In genomic region chr9:107626844-107627277, GRCm38 (mm10) we compare ENCODE assay signal across 8 mouse cellular contexts. TPM values are rescaled to one million over a fixed set of nuclear protein-coding genes. Genes with fewer than 3 reads are reported as not detected.
DNase-seq lines count a peak whose midpoint lies in the region; ATAC-seq and TF ChIP-seq lines count a peak whose summit lies in the region.

No protein-coding gene starts in this region.

- no peaks in the 10 kb centered on the region for H3K27me3 ChIP-seq in hindbrain, embryonic 13.5 days

- H3K27ac ChIP-seq in hindbrain, embryonic 13.5 days, result peak overlapping the region; percentile 97
- peak overlapping the region; percentile 79 for H3K27ac ChIP-seq in left cerebral cortex, adult 2 months
- peak overlapping the region; percentile 78 for H3K27ac ChIP-seq in macrophage

- ATAC-seq in cerebellum, adult (ENCODE audit: insufficient number of reproducible peaks, low FRiP score, low TSS enrichment), result no peak
- ATAC-seq in hindbrain, embryonic 13.5 days (ENCODE audit: low FRiP score), result peak; percentile 59

- H3K4me1 ChIP-seq in hindbrain, embryonic 13.5 days (replicated peaks), result peaks cover 83% of the 10 kb centered on the region

- peak overlapping the region; percentile 14; the same call in 1 of the 2 replicates for H3K4me3 ChIP-seq in hindbrain, embryonic 13.5 days
- H3K4me3 ChIP-seq in left cerebral cortex, adult 2 months, result no peak overlapping the region
- H3K4me3 ChIP-seq in macrophage (ENCODE audit: inconsistent target), result no peak overlapping the region

- peaks cover 100% of the 10 kb centered on the region for H3K79me2 ChIP-seq in macrophage (ENCODE audit: inconsistent target)

- DNase-seq in cerebellum, adult 11 months, result peak; percentile 74
- peak; percentile 94 to 95 for DNase-seq in cerebellum, postnatal 10 days
- DNase-seq in frontal cortex, postnatal 14 days (ENCODE audit: low spot score in 2 of 2), result peak; percentile 69 to 74
- peak; percentile 77 to 79 for DNase-seq in left cerebral cortex, adult 2 months (ENCODE audit: extremely low spot score in 1 of 2, low spot score in 2 of 2)
- peak; percentile 71 to 75 for DNase-seq in right cerebral cortex, adult 2 months (ENCODE audit: low spot score in 2 of 2)

- H3K9me3 ChIP-seq in hindbrain, embryonic 13.5 days, result no peaks in the 10 kb centered on the region

- peak; percentile 87 for TF ChIP-seq CTCF in left cerebral cortex, adult 2 months (IDR thresholded peaks at IDR 0.05)

- WGBS in hindbrain, embryonic 13.5 days, result 0% methylated on average over 2 of the region's 2 CpGs
- 5% methylated on average over 2 of the region's 2 CpGs for WGBS in macrophage (ENCODE audit: missing documents)

- intact Hi-C loops in left cerebral cortex, adult 2 months (cut with DNase I), result loop anchor here (1.0 kb wide), 1 partner anchor 17 kb away; no protein-coding TSS in a partner anchor

- H3K9ac ChIP-seq in hindbrain, embryonic 13.5 days, result peak overlapping the region; percentile 94

- H3K36me3 ChIP-seq in hindbrain, embryonic 13.5 days, result peaks cover 15% of the 10 kb centered on the region; the same call in 1 of the 2 replicates
- peaks cover 8% of the 10 kb centered on the region; the same call in 1 of the 2 replicates for H3K36me3 ChIP-seq in macrophage (ENCODE audit: inconsistent target)

- H3K4me2 ChIP-seq in hindbrain, embryonic 13.5 days, result peak overlapping the region; percentile 95

RNA-seq across cellular contexts. Expression of gene Gnai2, which starts 8.3 kb away (rescaled TPM):
- polyA plus RNA-seq in hindbrain, embryonic 13.5 days (2015; fragmentation: Nextera tagmentation; extraction: Ambion mirVana), result 335 and 338 TPM in 2 replicates
- 100 to 1,000 TPM; 201 to 213 TPM for total RNA-seq in left cerebral cortex, adult 2 months (2021)
- total RNA-seq in macrophage (2018; cell fraction: chromatin; rRNA removed), result 100 to 1,000 TPM in 23 of 26 experiments, 10 to 100 TPM in 3; 71.0 to 453 (median 221) TPM
- 100 to 1,000 TPM; 541 to 697 (median 633) TPM for total RNA-seq in macrophage (2018; cell fraction: cytosol; rRNA removed)
- total RNA-seq in macrophage (2018; cell fraction: nucleus; rRNA removed), result 100 to 1,000 TPM; 118 to 431 (median 271) TPM
- polyA plus RNA-seq in macrophage (2018), result 624 to 802 TPM (median 682 TPM) in 3 replicates

RNA-seq across cellular contexts. Expression of gene Sema3b, which starts 17.8 kb away (rescaled TPM):
- polyA plus RNA-seq in hindbrain, embryonic 13.5 days (2015; fragmentation: Nextera tagmentation; extraction: Ambion mirVana), result 3.4 and 4.2 TPM in 2 replicates
- total RNA-seq in left cerebral cortex, adult 2 months (2021), result 1 to 10 TPM; 3.3 to 4.1 TPM
- 1 to 10 TPM in 3 of 26 experiments, under 1 TPM in 14, not detected in 9; 0.17 to 2.2 (median 0.60) TPM for total RNA-seq in macrophage (2018; cell fraction: chromatin; rRNA removed)
- under 1 TPM in 3 of 26 experiments, not detected in 23; 0.03 to 0.14 (median 0.06) TPM for total RNA-seq in macrophage (2018; cell fraction: cytosol; rRNA removed)
- total RNA-seq in macrophage (2018; cell fraction: nucleus; rRNA removed), result 1 to 10 TPM in 1 of 26 experiments, under 1 TPM in 4, not detected in 21; 0.11 to 1.0 (median 0.30) TPM
- polyA plus RNA-seq in macrophage (2018), result not detected in 3 replicates

RNA-seq across cellular contexts. Expression of gene Ifrd2, which starts 39.4 kb away (rescaled TPM):
- 11.8 and 14.1 TPM in 2 replicates for polyA plus RNA-seq in hindbrain, embryonic 13.5 days (2015; fragmentation: Nextera tagmentation; extraction: Ambion mirVana)
- 10 to 100 TPM; 10.5 to 10.9 TPM for total RNA-seq in left cerebral cortex, adult 2 months (2021)
- 10 to 100 TPM in 7 of 26 experiments, 1 to 10 TPM in 19; 2.6 to 17.1 (median 7.9) TPM for total RNA-seq in macrophage (2018; cell fraction: chromatin; rRNA removed)
- total RNA-seq in macrophage (2018; cell fraction: cytosol; rRNA removed), result 10 to 100 TPM in 1 of 26 experiments, 1 to 10 TPM in 25; 3.3 to 10.4 (median 6.3) TPM
- total RNA-seq in macrophage (2018; cell fraction: nucleus; rRNA removed), result 10 to 100 TPM in 6 of 26 experiments, 1 to 10 TPM in 20; 2.1 to 27.4 (median 5.2) TPM
- polyA plus RNA-seq in macrophage (2018), result 4.4 to 25.0 TPM (median 10.0 TPM) in 3 replicates

RNA-seq across cellular contexts. Expression of gene Slc38a3, which starts 42.5 kb away (rescaled TPM):
- 25.3 and 26.2 TPM in 2 replicates for polyA plus RNA-seq in hindbrain, embryonic 13.5 days (2015; fragmentation: Nextera tagmentation; extraction: Ambion mirVana)
- 10 to 100 TPM; 74.7 to 76.2 TPM for total RNA-seq in left cerebral cortex, adult 2 months (2021)
- total RNA-seq in macrophage (2018; cell fraction: chromatin; rRNA removed), result not detected
- total RNA-seq in macrophage (2018; cell fraction: cytosol; rRNA removed), result not detected
- not detected for total RNA-seq in macrophage (2018; cell fraction: nucleus; rRNA removed)
- not detected in 3 replicates for polyA plus RNA-seq in macrophage (2018)

RNA-seq across cellular contexts. Expression of gene Hyal3, which starts 46.2 kb away (rescaled TPM):
- polyA plus RNA-seq in hindbrain, embryonic 13.5 days (2015; fragmentation: Nextera tagmentation; extraction: Ambion mirVana), result 1.3 and 1.6 TPM in 2 replicates
- total RNA-seq in left cerebral cortex, adult 2 months (2021), result 1 to 10 TPM in 1 of 2 experiments, under 1 TPM in 1; 0.97 to 1.2 TPM
- 1 to 10 TPM in 19 of 26 experiments, under 1 TPM in 5, not detected in 2; 0.54 to 4.1 (median 1.3) TPM for total RNA-seq in macrophage (2018; cell fraction: chromatin; rRNA removed)
- total RNA-seq in macrophage (2018; cell fraction: cytosol; rRNA removed), result under 1 TPM; 0.11 to 0.51 (median 0.28) TPM
- total RNA-seq in macrophage (2018; cell fraction: nucleus; rRNA removed), result 1 to 10 TPM in 12 of 26 experiments, under 1 TPM in 11, not detected in 3; 0.40 to 3.3 (median 1.1) TPM
- polyA plus RNA-seq in macrophage (2018), result 0.38 to 0.51 TPM (median 0.43 TPM) in 3 replicates
